Mouse (Mus musculus): ENCODE results near the gene Pts.

DNA sequence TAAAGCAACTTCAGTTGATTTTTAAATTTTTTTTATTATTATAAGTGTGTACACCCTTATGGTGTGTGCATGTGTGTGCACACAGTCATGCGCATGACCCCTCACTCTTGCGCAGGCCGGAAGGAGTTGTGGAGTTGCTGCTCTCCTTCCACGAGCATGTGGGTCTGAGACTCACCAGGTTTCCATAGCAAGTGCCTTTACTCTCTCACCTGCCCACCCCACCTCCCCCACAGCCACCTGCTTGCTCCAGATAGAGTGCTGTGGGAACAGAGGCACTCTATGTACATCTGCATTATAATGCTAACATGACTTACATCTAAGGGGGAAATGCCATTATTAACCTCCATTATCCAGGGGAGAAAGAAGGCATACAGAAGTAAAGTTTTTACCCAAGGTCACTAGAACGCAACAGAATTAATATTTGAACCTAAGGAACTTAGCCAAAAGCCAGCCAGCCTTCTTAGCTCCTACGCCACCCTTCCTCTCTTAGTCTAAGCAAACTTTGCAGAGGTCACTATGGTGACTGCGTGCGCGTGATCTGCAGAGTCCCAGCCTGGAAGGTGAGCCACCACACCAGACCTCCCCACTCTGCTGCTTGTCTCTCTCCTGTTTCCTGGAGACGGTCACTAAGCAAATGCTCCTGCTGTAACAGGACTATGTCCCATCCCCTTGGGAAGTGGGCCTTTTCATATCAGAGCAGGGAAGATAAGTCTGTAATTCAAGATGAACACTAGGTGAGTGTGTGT, 32.9 kb downstream of the Pts start:
- TF ChIP-seq POLR2A (IDR thresholded peaks at IDR 0.05; ENCODE audit: insufficient read depth, low read length), result no peak
- no peak for TF ChIP-seq CTCF (IDR thresholded peaks at IDR 0.05; ENCODE audit: low read depth, low read length)
